Comparison of ENCODE assay signal across 20 mouse cellular contexts in genomic region chr14:60340570-60340969, GRCm38 (mm10). TPM values are rescaled to one million over a fixed set of nuclear protein-coding genes. Genes with fewer than 3 reads are reported as not detected.
"Had no signal": no experiment of that assay in that cellular context is flagged by ENCODE, and none has a peak within 500 bp of the region (broad histone marks: within the 10 kb centered on the region; RNA-seq: fewer than 3 reads in every experiment).

No protein-coding gene starts in this region.

- DNase-seq: liver, postnatal 0 days; lung, adult 2 months; lung, postnatal 14 days; lung, postnatal 36 days; midbrain, embryonic 14.5 days; right cerebral cortex, adult 18-20 months; right cerebral cortex, postnatal 25 days; right cerebral cortex, postnatal 4 days; spleen, adult 18-20 months; thymus, adult 2 months; thymus, postnatal 14 days; thymus, postnatal 36 days had no signal

- H3K27ac ChIP-seq: liver, embryonic 15.5 days; lung, embryonic 15.5 days; midbrain, embryonic 10.5 days; midbrain, embryonic 12.5 days; neural tube, embryonic 13.5 days; neural tube, embryonic 15.5 days had no signal

- H3K4me3 ChIP-seq: liver, embryonic 15.5 days; lung, embryonic 15.5 days; midbrain, embryonic 10.5 days; midbrain, embryonic 12.5 days; myocyte; neural tube, embryonic 13.5 days; neural tube, embryonic 15.5 days had no signal

- H3K9me3 ChIP-seq: liver, embryonic 15.5 days; lung, embryonic 15.5 days; midbrain, embryonic 10.5 days; midbrain, embryonic 12.5 days; neural tube, embryonic 13.5 days; neural tube, embryonic 15.5 days had no signal

- H3K27me3 ChIP-seq: liver, embryonic 15.5 days; lung, embryonic 15.5 days; midbrain, embryonic 12.5 days; neural tube, embryonic 13.5 days; neural tube, embryonic 15.5 days had no signal

- H3K36me3 ChIP-seq: liver, embryonic 15.5 days; lung, embryonic 15.5 days; midbrain, embryonic 10.5 days; midbrain, embryonic 12.5 days; neural tube, embryonic 13.5 days; neural tube, embryonic 15.5 days had no signal

- H3K4me1 ChIP-seq: liver, embryonic 15.5 days; lung, embryonic 15.5 days; midbrain, embryonic 10.5 days; midbrain, embryonic 12.5 days; neural tube, embryonic 13.5 days had no signal

- H3K4me2 ChIP-seq: liver, embryonic 15.5 days; lung, embryonic 15.5 days; midbrain, embryonic 12.5 days; neural tube, embryonic 13.5 days; neural tube, embryonic 15.5 days had no signal

- H3K9ac ChIP-seq: liver, embryonic 15.5 days; liver, postnatal 0 days; lung, embryonic 15.5 days; midbrain, embryonic 12.5 days; neural tube, embryonic 13.5 days; neural tube, embryonic 15.5 days had no signal

RNA-seq across cellular contexts. Expression of gene Amer2, which starts 32.5 kb away (rescaled TPM):
- polyA plus RNA-seq: myocyte; small intestine, adult 2 months had no signal
